Mouse (Mus musculus) adrenal gland, adult 18-20 months (tissue): ENCODE data around the gene Sdf4. TPM values are rescaled to one million over a fixed set of nuclear protein-coding genes. Genes with fewer than 3 reads are reported as not detected.

Experiments
- DNase-seq, 2 experiments: peaks; one replicate each; pipeline ENCODE4 v3.0.0; 2021 to 2022; ENCODE audit warnings: low spot score in 2 of 2
- long read RNA-seq, 2 experiments: library from polyadenylated mRNA; stranded (forward); transcript quantifications; one replicate each; pipeline ENCODE4 v2.0.0; 2021
- total RNA-seq, 2 experiments: library from RNA; stranded (reverse); gene quantifications; 1 replicate in 1 of 2; 2 replicates in 1 of 2; pipeline ENCODE4 v1.2.3; 2021

Sdf4 gene
- total RNA-seq, result 100 to 1,000 TPM; 227 to 290 TPM
- long read RNA-seq, experiment 1, full-length matches to known transcripts, result 146 of 168 reads
- long read RNA-seq, experiment 1, partial matches to known transcripts, result 11 of 168 reads
- long read RNA-seq, experiment 1, other reads (novel, unspliced or antisense), result 11 of 168 reads
- long read RNA-seq, experiment 2, full-length matches to known transcripts, result 382 of 436 reads
- long read RNA-seq, experiment 2, partial matches to known transcripts, result 30 of 436 reads
- long read RNA-seq, experiment 2, other reads (novel, unspliced or antisense), result 24 of 436 reads

DNA sequence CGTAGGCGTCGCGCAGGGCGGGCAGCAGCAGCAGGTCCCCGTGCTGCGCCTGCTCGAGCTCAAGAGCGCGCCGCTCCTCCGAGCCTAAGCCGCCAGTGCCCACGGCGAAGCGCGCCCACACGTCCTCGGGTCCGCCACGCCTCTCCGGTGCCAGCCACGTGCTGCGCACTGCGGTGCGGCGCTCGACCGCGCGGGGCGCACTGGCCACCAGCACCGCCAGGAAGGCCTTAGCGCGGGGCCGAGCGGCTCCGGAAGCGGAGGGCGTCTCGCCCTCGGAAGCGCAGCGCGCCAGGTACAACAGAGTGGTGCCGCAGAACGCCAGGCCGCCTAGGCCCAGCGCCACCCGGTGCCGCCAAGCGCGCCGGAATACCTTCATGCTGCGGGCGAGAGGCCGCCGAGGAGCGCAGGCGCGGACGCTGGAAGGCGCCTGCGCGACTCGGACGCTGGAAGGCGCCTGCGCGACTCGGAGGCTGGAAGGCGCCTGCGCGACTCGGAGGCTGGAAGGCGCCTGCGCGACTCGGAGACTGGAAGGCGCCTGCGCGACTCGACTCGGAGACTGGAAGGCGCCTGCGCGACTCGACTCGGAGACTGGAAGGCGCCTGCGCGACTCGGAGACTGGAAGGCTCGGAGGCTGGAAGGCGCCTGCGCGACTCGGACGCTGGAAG is at the start of gene Sdf4, which contains the start of gene B3galt6:
Gene Sdf4, plus strand, starts transcription at position 632 of the 665 bp plus-strand sequence.
Gene B3galt6, minus strand, starts transcription at position 409 of the 665 bp plus-strand sequence.
- DNase-seq, result peak; percentile 82 to 84

DNA sequence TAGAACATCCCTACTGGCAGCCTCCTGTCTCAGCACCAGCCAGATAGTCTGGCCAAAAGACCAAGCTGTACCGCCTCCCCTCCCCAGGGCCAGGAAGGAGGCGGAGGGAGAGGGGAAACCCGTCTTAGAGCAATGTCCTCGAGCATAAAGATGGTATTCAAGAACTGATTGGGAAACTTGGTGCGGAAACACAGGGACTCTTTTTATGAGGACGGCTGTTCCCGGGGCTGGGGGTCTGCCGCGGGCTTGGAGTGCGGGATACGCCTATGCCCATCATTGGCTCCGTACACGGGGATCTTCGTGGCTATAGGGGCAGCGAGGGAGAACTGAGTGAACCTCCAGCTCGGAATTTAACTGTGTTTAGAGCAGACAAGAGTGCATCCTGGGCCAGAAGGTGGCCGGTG is 49.6 kb upstream of the Sdf4 start:
- DNase-seq, result peak in 1 of 2 experiments; percentile 24

DNA sequence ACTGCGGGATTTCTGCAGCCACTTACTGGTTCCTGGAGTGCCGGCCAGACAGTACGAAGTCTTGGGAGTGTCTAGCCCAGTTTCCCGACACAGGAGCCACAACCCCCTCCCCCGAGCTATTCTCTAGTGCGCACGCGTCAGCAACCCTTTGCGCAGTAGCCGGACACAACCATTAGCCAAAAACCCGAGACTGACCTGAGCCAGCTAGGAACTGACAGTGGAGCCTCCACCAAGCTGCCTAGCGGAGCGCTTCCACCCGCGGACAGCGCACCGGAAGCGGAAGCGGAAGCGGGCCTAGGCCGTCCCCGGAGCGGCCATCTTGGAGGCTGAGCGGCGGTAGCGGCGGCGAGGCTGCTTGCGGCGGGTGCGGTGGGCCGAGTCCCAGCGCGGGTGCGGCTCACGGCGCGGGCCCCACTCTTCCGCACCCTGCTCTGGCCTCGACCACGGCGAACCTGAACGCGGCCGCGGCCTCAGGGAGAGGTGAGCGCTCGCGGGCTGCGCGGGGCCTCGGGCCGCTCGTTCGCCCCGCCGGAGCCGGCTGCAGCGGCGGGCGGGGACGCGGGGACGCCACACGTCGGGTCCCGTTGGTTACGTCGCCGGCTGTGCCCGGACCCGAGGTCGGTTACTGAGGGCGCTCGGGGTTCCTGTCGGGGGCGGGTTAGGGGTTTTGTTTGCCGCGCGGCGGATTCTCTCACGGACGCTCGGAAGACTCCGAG is 49.0 kb upstream of the Sdf4 start, which contains the start of gene Ube2j2:
Gene Ube2j2, plus strand, starts transcription at position 298 of the 716 bp plus-strand sequence.
- peak; percentile 96 to 98 for DNase-seq

DNA sequence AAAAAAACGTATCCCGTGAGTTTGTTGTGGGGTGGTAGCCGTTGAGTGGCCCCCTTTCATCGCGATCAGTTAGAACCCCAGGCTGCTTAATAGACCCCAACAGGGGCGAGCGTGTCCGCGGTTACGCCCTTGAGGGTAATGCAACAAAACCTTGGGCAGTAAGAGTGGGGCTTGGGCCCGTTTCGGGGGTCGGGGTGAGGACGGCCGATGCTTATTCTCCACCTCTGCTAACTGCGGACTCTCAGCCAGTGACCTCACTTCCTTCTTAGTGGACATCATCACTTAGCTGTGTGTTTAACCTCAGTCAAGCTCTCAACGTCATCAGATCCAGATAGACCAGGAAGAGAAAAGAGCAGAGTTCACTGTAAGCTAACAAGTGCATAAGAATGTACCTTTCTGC is 48.4 kb upstream of the Sdf4 start:
- no peak for DNase-seq

DNA sequence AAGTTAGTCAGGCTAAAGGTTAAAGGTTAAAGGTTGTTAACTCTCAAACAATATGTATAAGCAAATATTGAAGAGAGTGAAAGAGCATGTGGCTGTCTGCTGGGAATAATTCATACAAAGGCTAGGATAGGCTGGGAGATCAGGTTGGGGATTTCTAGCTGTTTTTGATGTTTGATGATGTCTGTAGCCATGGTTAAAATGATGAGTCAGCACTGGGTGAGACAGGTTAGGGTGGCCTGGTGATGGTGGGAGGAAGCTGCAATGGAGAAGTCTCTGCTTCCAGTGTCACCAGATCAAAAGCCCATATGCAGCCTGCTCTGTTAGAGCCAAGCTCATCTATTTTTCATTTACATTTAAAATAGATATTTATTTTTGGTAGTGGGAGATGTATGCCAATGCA is 45.6 kb upstream of the Sdf4 start:
- DNase-seq, result no peak

DNA sequence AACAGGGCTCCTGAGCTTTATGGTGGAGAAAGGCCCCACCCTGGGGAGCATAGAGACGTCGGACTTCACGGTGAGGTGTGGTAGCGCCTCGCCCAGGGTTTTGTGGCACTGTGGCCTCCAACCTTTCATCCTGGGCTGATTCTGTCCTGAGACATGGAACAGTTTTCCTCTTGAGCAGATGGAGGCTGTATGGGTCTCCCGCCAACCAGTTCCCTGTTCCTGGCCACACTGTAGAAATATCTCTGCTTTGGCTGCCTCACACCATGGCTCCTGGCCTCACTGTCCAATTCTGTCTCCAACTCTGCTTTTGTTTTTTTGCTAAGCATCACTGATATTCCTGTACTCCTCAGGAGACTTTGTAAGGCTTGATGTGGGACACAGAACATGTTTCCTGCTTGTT is 37.2 kb upstream of the Sdf4 start:
- no peak for DNase-seq

DNA sequence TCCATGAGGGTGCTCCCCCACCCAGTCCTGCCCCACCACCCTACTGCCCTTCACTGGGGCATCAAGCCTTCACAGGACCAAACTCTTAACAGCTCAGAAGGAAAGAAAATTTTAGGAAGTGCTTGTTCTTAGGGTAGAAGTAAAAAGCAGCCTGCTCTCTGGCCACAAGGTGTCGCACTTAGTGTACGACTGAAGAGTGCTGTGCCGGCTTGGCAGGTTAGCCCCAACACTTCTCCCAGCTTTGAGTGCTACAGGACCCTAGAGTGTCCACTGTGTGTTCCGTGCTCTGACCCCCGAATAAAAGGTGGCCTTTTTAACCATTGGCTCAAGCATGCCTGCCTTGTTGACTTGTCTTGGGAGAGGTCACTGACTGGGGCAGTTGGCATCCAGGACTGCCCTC is 33.4 kb upstream of the Sdf4 start:
- peak; percentile 71 to 72 for DNase-seq

DNA sequence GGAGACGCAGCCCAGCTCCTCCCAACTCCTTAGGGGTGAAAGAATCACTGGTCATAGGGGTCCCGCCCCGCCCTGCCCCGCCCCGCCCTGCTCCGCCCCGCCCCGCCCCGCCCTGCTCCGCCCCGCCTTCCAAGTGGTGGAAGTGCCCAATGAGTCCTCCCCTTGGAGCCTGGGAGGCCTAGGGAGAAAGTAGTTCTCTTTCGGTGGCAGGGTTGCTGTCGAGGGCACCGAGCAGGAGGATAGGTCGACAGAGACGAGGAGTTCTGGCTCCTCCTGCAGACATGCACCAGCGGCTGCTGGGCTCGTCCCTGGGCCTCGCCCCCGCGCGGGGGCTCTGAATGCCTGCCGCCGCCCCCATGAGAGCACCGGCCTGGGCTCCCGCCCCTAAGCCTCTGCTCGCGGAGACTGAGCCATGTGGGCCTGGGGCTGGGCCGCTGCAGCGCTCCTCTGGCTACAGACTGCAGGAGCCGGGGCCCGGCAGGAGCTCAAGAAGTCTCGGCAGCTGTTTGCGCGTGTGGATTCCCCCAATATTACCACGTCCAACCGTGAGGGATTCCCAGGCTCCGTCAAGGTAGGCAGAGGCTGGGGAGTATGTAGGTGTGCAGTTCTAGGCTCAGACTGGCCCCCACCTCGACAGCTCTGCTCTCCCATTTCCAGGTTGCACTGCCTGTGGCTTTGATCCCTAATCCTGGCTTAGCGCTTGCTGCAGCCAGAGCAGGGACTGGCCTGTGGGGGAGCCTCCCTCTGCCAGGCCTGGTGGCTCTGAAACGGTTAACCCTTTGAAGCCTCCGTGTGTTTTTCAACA is 30.3 kb upstream of the Sdf4 start, which contains the start of gene C1qtnf12:
Gene C1qtnf12, plus strand, starts transcription at position 152 of the 805 bp plus-strand sequence.
- DNase-seq, result peak; percentile 46 to 48

DNA sequence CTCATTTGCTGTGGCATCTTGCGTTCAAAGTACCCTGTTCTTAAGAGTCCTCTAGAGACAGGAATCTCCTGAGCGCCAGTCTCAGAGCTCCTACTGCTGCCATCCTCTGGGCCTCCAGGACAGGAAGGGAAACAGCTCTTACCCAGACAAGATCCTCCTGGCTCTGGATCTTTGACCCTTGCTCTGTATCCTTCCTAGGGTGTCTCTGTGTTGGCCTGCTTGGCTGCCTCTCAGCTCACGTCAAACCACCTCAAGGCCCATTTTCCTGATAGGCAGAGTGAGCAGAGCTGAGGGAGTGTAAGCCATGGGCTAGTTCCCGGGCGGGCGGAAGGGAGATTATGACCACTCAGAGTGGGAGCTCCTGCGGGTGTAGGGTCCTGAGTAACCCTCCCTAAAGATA is 29.6 kb upstream of the Sdf4 start:
- no peak for DNase-seq

DNA sequence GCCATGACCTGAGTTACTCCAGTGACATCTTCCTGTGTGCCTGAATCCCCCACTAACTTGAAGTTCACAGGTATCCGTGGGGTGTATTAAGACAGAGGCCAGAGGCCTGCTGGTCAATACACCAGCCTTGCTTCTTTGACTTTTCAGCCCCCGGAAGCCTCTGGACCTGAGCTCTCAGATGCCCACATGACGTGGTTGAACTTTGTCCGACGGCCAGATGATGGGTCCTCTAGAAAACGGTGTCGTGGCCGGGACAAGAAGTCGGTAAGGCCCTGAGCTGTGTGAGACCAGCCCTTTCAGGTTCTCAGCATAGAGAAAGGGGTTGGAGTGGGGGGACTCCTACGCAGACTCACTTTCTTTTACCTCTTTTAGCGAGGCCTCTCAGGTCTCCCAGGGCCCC is 28.3 kb upstream of the Sdf4 start:
- no peak for DNase-seq

DNA sequence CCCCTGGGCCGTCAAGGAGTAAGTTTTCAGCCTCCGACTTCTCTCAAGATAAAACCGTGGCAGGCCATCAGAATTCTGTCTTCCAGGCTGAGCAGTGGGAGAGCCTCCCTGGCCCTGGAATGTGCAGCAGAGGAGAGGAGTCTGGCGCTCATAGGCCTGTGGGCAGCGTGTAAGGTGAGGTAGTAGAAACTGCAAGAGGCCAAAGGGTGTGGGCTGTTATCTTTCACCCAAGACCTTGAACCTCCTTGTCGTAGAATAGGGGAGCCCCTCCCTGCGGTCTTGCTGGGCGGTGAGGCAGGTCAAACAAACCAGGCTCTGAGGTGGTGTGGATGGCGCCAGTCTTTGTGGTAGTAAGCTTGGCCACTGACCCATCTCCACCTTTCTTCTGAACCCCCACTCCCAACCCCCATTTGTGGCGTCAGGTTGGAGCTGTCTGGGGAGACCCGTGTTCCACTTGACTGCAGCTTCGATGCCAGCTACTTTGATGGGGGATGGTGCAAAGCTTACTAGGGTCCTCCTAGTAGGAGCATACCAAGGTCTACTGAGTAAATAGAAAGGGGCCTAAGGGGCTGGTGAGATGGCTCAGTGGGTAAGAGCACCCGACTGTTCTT is 23.5 kb upstream of the Sdf4 start:
- no peak for DNase-seq

DNA sequence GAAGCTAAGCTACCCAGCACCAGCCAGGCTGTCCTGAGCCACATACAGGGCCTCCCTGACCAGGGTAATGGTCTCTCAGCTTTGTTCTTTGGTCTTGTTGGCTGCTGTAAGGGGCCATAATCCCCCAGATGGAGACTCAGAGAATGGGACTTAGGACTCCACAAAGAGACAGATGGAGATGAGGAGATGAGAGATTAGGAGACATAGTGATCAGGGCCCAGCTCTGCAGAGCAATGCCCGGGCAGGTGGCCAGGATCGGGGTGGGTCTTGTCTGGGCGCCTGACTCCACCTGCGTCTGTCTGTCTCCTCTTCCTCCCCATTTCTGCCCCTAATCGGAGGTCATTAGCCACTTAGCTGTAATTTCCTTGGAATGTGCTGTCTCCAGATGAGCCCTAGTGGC is 22.4 kb upstream of the Sdf4 start:
- no peak for DNase-seq

DNA sequence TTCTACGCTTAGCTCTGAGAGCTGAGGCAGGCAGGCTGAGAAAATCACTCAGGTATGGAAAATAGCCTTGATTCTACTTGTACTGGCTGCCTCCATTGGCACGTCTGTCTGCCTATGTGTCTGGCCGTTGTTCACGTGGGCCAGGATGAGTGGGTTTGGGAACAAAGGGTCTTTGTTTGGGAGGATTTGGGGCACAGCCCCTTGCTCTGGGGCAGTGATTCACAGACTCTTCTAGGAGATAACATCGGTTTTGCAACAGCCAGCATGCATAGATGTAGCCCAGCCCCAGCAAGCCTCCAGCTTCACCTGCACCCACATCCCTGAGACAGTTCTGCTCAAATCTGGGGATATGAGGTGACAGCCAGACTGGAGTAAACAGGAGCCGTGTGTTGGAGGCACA is 20.0 kb upstream of the Sdf4 start:
- DNase-seq, result no peak

DNA sequence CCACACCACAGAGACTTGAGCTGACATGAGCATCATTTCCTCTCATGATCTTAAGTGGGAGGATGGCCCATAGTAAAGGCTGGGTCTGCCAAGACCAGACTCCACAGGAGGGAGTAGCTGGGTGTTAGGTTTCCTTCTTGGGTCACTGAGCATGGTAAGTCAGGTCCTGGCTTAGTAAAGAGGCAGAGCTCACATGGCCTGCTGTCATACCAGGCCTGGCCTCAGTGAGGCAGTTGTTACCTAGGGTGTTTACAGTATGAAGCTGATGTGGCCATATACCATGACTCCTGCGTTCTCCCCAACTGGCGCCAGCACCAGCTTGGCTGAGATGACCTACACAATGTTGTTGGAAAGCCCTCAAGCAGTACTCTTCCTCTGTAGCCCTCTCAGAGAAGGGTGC is 19.4 kb upstream of the Sdf4 start:
- DNase-seq, result no peak

DNA sequence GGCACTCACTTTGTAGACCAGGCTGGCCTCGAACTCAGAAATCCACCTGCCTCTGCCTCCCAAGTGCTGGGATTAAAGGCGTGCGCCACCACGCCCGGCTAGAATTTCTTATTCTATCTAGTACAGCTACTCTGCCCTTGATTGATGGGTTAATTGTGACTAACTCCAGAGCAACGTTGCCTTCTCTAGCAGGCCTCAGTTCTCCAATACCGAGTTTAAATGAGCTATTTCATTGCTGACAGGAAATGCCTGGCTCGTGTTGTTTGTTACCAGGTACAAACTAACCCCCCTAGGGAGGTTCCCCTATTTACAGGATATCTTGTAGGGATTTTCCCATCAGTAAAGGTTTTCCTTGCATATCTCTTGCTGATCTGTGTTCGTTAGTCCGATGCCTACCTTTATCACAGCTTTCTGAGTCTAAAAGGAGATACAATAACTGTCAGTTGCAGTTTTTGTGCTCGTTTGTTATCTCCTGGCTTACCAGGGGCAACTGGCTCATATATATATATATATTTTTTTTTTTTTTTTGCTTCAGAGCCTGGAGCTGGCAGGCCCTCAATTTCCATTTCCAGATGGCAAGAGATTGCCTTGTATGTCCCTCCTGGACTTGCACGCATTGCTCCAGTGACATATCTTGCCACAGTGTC is 11.1 kb upstream of the Sdf4 start:
- DNase-seq, result no peak

DNA sequence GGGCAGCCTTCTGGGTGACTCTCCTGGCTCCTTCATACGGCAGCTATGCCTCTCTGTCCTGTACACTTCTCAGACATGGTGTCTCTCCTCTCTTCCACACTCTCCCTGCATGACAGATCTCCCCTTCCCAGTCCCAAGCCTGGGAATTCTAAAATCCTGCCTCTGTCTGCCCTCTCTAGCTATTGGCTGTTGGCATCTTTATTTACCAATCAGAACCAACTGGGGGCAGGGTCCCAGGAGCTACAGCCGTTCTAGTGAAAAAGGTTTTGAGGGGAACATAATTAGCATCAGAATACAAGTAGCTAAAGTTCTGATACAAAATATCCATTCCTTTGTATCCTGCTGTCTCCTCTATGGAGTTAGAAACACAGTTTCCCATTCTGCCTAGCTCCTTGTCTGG is 8.9 kb upstream of the Sdf4 start:
- no peak for DNase-seq

DNA sequence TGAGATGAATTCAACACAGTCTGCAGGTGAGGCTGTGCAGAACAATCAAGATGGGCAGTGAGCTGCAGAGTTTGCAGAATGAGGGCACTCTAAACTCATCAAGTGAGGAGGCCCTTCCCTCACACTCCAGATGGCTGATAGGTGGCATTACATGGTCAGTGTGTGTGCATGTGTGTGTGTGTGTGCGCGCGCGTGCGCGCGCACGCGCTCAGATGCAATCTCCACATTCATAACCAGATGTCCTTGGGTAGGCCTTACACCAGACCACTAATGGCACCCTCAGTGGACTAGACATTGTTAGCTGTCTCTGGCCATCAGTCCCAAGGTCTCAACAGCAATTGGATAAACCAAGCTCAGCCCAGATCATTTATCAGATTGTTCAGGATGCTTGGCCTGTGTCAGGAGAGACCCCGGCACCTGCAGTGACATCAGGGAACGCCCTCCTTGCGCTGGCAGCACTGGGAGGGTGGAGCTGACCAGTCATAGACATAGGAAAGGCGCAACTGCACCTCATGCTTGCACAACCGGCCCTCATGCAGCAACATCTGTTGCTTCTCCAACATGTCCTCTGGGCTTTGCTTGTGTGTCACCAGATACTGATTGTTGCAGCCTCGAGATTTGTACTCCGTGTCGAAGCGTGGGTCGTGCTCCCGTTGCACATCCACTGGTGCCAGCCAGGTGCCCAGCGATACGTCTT is 1.3 kb upstream of the Sdf4 start:
- DNase-seq, result no peak

DNA sequence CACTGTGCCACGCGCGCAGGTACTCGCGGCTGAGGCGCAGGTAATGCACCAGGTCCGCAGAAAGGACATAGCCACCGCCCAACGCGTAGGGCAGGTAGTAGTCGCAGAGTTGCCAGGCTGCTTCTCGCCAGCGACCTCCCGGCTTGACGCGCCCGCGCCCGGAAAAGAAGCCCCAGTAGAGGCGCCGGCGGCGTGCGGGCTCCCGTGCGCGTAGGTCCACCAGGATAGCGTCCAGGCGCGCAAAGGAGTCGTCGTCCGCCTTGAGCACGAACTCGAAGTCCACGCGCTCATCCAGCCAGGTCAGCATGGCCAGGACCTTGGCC is 803 bp upstream of the Sdf4 start:
- DNase-seq, result peak in 1 of 2 experiments; percentile 51

DNA sequence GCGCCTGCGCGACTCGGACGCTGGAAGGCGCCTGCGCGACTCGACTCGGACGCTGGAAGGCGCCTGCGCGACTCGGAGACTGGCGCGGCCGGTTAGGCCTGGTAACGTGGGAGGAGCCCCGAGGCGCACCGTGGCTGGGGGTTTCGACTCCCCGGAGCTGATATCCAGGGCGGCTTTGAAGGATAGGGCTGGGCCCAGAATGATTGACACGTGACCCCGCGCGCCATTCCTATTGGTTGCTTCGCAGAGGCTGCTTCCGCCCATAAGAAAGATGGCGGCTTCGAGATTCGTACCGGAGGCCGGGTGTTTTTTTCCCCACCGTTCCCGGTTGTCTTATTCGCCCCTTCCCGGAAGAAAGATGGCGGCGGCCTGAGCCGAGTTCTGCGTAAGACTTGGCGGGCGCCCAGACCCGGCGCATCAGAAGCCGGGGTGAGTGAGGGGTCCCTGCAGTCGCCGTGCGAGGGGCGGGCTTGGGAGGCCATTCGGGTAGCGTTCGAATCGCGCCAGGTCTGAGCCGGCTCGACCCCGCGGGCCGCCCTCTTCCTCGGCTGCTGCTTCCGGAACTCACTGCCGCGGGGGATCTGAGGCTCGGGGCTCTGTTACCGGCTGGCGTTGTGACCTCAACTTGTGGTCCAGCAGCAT is 355 bp downstream of the Sdf4 start:
- peak; percentile 95 to 97 for DNase-seq
